Mouse (Mus musculus): ENCODE results near the gene Etv4.

DNA sequence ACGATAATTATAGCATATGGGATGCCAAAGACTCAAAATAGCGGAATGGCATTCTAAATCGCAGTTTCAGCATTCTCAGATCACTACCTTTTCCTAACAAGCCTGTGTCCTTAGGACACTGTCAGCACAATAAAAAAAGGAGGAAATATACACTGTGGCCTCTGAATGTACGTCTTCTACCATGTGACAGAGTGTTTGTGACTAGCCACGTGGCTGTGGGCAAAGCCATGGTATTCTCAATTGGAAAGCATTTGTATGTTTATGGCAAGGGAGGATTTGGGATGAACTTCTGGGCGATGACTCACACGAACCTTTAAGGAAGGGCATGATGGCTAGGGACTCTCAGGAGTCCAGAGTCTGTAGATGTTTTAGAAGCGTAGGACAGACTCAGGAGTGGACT, 60.1 kb downstream of the Etv4 start:
- TF ChIP-seq TAL1 (IDR thresholded peaks at IDR 0.05; ENCODE audit: low read length) = no peak
- TF ChIP-seq GATA1 (IDR thresholded peaks at IDR 0.05; ENCODE audit: low read length) = no peak
